Mouse (Mus musculus) layer of hippocampus, adult 6 months (tissue): ENCODE measurements around the gene Prl7d1. TPM values are rescaled to one million over a fixed set of nuclear protein-coding genes. Genes with fewer than 3 reads are reported as not detected.

Experiments
- long read RNA-seq, 2 experiments: library from polyadenylated mRNA; unstranded; transcript quantifications; one replicate each; pipeline ENCODE4 v2.0.0; 2019 to 2020
- polyA plus RNA-seq: library from polyadenylated mRNA; unstranded; fragments of <200 nt; fragmentation: Nextera tagmentation; gene quantifications from 2 replicates; pipeline ENCODE4 v1.2.3, GENCODE M21; 2021

Gene Prl7d1
- not detected in 2 replicates for polyA plus RNA-seq
- long read RNA-seq, experiment 1: 0 reads
- long read RNA-seq, experiment 2: 0 reads

DNA sequence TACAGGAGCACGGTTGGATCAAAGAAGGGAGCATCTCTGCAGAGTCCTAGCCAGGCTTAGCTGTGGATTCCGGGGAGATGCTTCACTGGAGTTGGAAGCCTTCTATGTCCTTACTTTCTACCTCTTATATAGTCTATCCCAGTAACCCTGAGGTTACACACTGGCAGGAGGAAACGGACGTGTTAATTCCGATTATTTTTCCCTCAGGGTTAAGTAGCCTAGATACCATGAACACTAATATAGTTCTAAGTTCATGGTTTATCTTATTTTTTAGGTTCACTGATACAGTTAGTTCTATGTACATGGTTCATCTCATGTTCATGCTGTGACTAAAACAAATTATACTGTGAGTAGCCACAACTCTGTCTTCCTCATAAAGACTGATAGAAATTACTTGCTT lies at the start of gene Prl7d1:
TSS of gene Prl7d1 (minus strand) at position 101 of the 400 bp plus-strand sequence.

DNA sequence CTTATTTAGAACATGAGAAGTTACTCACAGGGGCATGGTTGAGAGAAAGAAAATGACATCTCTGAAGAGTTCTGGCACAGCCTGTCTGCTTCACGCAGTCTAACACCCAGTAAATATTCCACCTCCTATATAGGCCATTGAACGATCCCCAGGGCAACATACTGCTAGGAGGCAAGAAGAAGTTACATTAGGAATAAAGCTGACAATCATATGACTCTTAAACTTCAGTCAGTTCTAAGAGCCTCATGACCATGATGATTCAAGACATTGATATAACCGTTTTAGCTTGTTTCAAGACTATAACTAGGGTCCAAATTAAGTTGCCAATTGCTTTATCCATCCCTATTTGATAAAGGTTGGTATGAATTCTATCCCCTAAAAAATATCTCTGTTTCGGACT lies 48.6 kb downstream of the Prl7d1 start, which contains the start of gene Prl7a2:
TSS of gene Prl7a2 (minus strand) at position 101 of the 400 bp plus-strand sequence.

Other genes starting within 250 kb of the Prl7d1 start
- not detected in 2 replicates for gene Prl8a8, start 203.5 kb downstream of the Prl7d1 start, polyA plus RNA-seq
- not detected in 2 replicates for gene Prl8a9, start 152.1 kb downstream of the Prl7d1 start, polyA plus RNA-seq
- not detected in 2 replicates for gene Prl8a1, start 134.6 kb downstream of the Prl7d1 start, polyA plus RNA-seq
- not detected in 2 replicates for gene Prl7b1, start 106.2 kb downstream of the Prl7d1 start, polyA plus RNA-seq
- gene Prl7a1, start 74.2 kb downstream of the Prl7d1 start, polyA plus RNA-seq: not detected in 2 replicates
- gene Prl7a2, start 48.7 kb downstream of the Prl7d1 start, polyA plus RNA-seq: not detected in 2 replicates
- not detected in 2 replicates for gene Prl7c1, start 64.1 kb upstream of the Prl7d1 start, polyA plus RNA-seq
- gene Prl2a1, start 84.9 kb upstream of the Prl7d1 start, polyA plus RNA-seq: not detected in 2 replicates
- not detected in 2 replicates for gene Prl2c1, start 132.6 kb upstream of the Prl7d1 start, polyA plus RNA-seq